Mouse (Mus musculus) limb, embryonic 12.5 days (tissue): ENCODE results near the gene Fgfr3. TPM values are rescaled to one million over a fixed set of nuclear protein-coding genes. Genes with fewer than 3 reads are reported as not detected.

Experiments used
- ATAC-seq: fragments of 200-750 bp; cut with Nextera tagmentation; 2 replicates; pipeline ENCODE4 v1.8.0; 2017; ENCODE audit warnings: low read depth, moderate TSS enrichment; ENCODE audit not compliant: insufficient number of reproducible peaks, insufficient read depth, low FRiP score, low TSS enrichment
- H3K27ac ChIP-seq: fragments of 300-500 bp; sonication (generic); 2 replicates; pipeline ENCODE4 v1.5.1; 2016; ENCODE audit warnings: mild to moderate bottlenecking, moderate library complexity
- H3K27me3 ChIP-seq: fragments of 300-500 bp; sonication (generic); 2 replicates; pipeline ENCODE4 v1.6.1; 2016; ENCODE audit warnings: mild to moderate bottlenecking, moderate library complexity
- H3K36me3 ChIP-seq: fragments of 300-500 bp; sonication (generic); 2 replicates; pipeline ENCODE4 v1.6.1; 2016; ENCODE audit warnings: mild to moderate bottlenecking, moderate library complexity
- H3K4me1 ChIP-seq: fragments of 300-500 bp; sonication (generic); replicated peaks from 2 replicates; pipeline ENCODE4 v1.6.1; 2016
- H3K4me2 ChIP-seq: fragments of 300-500 bp; sonication (generic); 2 replicates; pipeline ENCODE4 v1.6.1; 2016; ENCODE audit warnings: mild to moderate bottlenecking, moderate library complexity
- H3K4me3 ChIP-seq: fragments of 300-500 bp; sonication (generic); replicated peaks from 2 replicates; pipeline ENCODE4 v1.5.1; 2016; ENCODE audit warnings: mild to moderate bottlenecking
- H3K9ac ChIP-seq: fragments of 300-500 bp; sonication (generic); replicated peaks from 2 replicates; pipeline ENCODE4 v1.6.1; 2016; ENCODE audit warnings: mild to moderate bottlenecking, moderate library complexity
- H3K9me3 ChIP-seq: fragments of 300-500 bp; sonication (generic); 2 replicates; pipeline ENCODE4 v1.6.1; 2016; ENCODE audit warnings: mild to moderate bottlenecking, moderate library complexity
- WGBS: fragments of 180-500 bp; shearing (Covaris S2); methylation state at CpG from one replicate; pipeline ENCODE4 v1.1.7; 2016; 5-methylcytosine and 5-hydroxymethylcytosine counted together
- polyA plus RNA-seq: library from polyadenylated mRNA; unstranded; fragments of >200 nt; fragmentation: Nextera tagmentation; extraction: Ambion mirVana; gene quantifications from 2 replicates; pipeline ENCODE4 v1.2.1, GENCODE M21; 2016

The Fgfr3 gene
- polyA plus RNA-seq, 1 experiment from 2014 or later: 24.5 TPM

GRCm38 (mm10) chr5:33733837-33734236 is 12.4 kb downstream of the Fgfr3 start:
- Histone ChIP-seq H3K36me3 (peaks cover 74% of the 10 kb centered on the region), H3K4me1 (no peaks in the 10 kb centered on the region), H3K4me2 (no peak overlapping the region), H3K9me3 (no peaks in the 10 kb centered on the region), H3K4me3 (no peak overlapping the region), H3K27ac (no peak overlapping the region), H3K27me3 (peaks cover 29% of the 10 kb centered on the region), H3K9ac (no peak overlapping the region)
- no peak for ATAC-seq
- 93% methylated on average over 12 of the region's 12 CpGs for WGBS

DNA sequence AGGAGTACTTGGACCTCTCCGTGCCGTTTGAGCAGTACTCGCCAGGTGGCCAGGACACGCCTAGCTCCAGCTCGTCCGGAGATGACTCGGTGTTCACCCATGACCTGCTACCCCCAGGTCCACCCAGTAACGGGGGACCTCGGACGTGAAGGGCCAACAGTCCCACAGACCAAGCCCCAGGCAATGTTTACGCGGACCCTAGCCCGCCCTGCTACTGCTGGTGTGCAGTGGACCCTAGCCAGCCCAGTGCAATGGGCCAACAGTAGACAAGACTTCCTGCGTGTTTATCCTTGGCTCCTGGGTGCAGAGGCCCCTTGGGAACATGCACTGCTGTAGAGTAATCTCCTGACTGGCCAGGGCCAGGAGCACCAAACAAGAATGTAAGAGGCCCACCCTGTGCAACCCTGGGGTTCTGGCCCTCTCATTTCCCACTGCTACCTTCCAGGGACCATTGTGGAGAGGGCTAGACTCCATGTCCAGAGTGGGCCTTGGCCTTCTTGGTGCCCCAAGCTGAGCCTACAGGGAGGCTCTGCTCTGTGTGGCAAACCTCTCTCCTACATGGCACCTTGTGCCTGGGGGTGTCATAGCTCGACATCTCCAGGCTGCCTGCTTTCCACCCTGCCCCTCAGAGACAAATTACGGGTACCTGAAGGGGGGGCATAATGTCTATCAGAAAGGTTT is 14.1 kb downstream of the Fgfr3 start:
- Histone ChIP-seq H3K27ac (no peak overlapping the region), H3K4me2 (no peak overlapping the region), H3K27me3 (peaks cover 16% of the 10 kb centered on the region; the same call in 1 of the 2 replicates), H3K4me3 (no peak overlapping the region), H3K9ac (no peak overlapping the region), H3K4me1 (no peaks in the 10 kb centered on the region), H3K9me3 (no peaks in the 10 kb centered on the region), H3K36me3 (peaks cover 63% of the 10 kb centered on the region)
- WGBS: 92% methylated on average over 16 of the region's 16 CpGs
- ATAC-seq: no peak

GRCm38 (mm10) chr5:33736230-33736629 is 14.8 kb downstream of the Fgfr3 start:
- WGBS: 67% methylated on average over 9 of the region's 9 CpGs
- Histone ChIP-seq H3K4me3 (no peak overlapping the region), H3K27me3 (peaks cover 11% of the 10 kb centered on the region; the same call in 1 of the 2 replicates), H3K9me3 (no peaks in the 10 kb centered on the region), H3K9ac (no peak overlapping the region), H3K4me1 (no peaks in the 10 kb centered on the region), H3K36me3 (peaks cover 63% of the 10 kb centered on the region), H3K4me2 (no peak overlapping the region), H3K27ac (no peak overlapping the region)
- ATAC-seq: no peak

DNA sequence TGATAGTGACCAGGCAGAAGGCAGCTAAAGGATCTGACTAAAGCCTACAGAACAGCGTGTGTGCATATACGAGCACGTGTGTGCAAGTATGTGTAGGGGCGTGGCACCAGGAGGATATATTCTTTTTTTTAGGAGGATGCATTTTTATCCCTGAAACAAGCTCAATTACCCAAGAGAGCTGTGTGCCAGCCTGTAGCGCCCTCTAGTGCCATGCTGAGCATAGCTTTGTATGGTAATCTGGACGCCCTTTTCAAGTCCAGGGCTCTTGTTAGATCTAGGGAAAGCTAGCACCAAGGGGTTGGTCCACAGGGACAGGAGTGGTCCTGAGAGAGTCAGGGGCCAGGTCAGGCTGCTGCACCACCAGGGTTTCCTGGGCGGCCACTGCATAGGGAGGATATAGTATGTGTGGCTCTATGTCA is 16.4 kb downstream of the Fgfr3 start:
- ATAC-seq: no peak
- no peaks in the 10 kb centered on the region for H3K27me3 ChIP-seq
- 31% methylated on average over 7 of the region's 7 CpGs for WGBS
- no peaks in the 10 kb centered on the region for H3K9me3 ChIP-seq
- peaks cover 63% of the 10 kb centered on the region for H3K36me3 ChIP-seq
- H3K27ac ChIP-seq: no peak overlapping the region
- no peak overlapping the region for H3K9ac ChIP-seq
- no peak overlapping the region for H3K4me3 ChIP-seq
- H3K4me1 ChIP-seq: no peaks in the 10 kb centered on the region
- H3K4me2 ChIP-seq: no peak overlapping the region

DNA sequence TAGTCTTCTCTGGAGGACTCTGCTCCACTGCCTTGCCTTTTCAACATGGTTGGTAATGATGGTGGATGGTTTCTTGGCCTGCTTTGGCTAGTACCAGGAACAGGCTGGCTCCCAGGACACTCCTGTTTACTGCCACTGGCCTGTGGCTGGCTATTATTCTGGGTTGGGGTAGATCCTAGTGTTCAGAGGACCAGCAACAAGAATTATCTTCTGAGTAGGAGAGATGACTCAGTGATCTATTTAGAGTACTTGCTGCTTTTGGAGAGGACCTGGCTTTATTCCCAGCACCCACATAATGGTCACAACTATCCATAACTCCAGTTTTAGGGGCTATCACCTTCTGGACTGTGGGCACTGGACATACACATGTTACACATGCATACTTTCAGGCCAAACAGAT is 16.9 kb downstream of the Fgfr3 start:
- Histone ChIP-seq H3K27me3 (no peaks in the 10 kb centered on the region), H3K9me3 (no peaks in the 10 kb centered on the region), H3K36me3 (peaks cover 63% of the 10 kb centered on the region), H3K4me2 (no peak overlapping the region), H3K9ac (no peak overlapping the region), H3K4me1 (no peaks in the 10 kb centered on the region), H3K4me3 (no peak overlapping the region), H3K27ac (no peak overlapping the region)
- no peak for ATAC-seq

DNA sequence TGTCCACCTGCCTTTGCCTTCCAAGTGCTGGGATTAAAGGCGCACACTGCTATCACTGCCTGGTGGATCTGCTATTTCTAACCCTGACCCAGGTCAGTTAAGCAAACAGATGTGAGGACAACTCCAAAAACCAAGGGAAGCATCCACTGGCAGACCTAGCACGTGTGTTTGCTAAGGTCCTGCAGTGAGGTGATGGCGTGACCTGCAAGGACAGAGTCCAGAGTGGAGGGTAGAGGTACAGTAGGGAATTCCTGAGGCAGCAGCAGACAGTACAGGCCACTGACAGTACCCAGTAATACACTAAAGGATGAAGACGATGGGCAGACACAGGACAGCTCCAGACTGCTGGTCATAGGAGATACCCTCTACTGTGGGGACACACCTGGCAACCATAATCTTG is 19.1 kb downstream of the Fgfr3 start:
- Histone ChIP-seq H3K4me2 (no peak overlapping the region), H3K4me1 (no peaks in the 10 kb centered on the region), H3K36me3 (peaks cover 63% of the 10 kb centered on the region), H3K4me3 (no peak overlapping the region), H3K9me3 (no peaks in the 10 kb centered on the region), H3K9ac (no peak overlapping the region), H3K27ac (no peak overlapping the region), H3K27me3 (no peaks in the 10 kb centered on the region)
- WGBS: 91% methylated on average over 4 of the region's 4 CpGs
- ATAC-seq: no peak

GRCm38 (mm10) chr5:33743481-33743880 is 22.0 kb downstream of the Fgfr3 start:
- ATAC-seq: no peak
- Histone ChIP-seq H3K4me1 (no peaks in the 10 kb centered on the region), H3K27me3 (no peaks in the 10 kb centered on the region), H3K4me3 (no peak overlapping the region), H3K36me3 (peaks cover 84% of the 10 kb centered on the region), H3K4me2 (no peak overlapping the region), H3K9ac (no peak overlapping the region), H3K9me3 (no peaks in the 10 kb centered on the region), H3K27ac (no peak overlapping the region)
- WGBS: 93% methylated on average over 8 of the region's 8 CpGs

GRCm38 (mm10) chr5:33777195-33777594 is 55.7 kb downstream of the Fgfr3 start:
- Histone ChIP-seq H3K4me3 (no peak overlapping the region), H3K27ac (no peak overlapping the region), H3K9ac (no peak overlapping the region), H3K36me3 (peaks cover 51% of the 10 kb centered on the region), H3K27me3 (no peaks in the 10 kb centered on the region), H3K4me2 (no peak overlapping the region), H3K4me1 (peaks cover 16% of the 10 kb centered on the region), H3K9me3 (no peaks in the 10 kb centered on the region)
- ATAC-seq: no peak

DNA sequence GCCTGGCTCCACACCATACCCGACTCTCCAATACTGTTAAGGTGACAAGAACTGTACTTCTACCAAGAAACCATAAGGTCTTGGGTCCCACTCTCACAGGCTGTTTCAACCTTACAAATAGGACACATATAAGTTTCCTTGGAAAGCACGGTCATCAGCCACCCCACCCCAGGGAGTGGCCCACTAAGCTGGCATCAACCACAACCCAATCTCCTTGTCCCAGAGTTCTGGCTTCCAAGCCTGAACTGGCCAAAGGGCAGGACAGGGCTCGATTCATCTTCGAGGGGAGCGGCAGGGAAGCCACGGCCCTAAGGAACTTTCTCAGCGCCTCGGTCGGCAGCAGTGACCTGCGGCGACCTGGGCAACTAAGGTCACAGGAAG is 60.5 kb downstream of the Fgfr3 start:
- WGBS: 6% methylated on average over 11 of the region's 11 CpGs
- Histone ChIP-seq H3K4me1 (peaks cover 20% of the 10 kb centered on the region), H3K27me3 (no peaks in the 10 kb centered on the region), H3K27ac (peak overlapping the region; percentile 85), H3K4me2 (peak overlapping the region; percentile 93), H3K9me3 (no peaks in the 10 kb centered on the region), H3K4me3 (peak overlapping the region; percentile 80), H3K9ac (peak overlapping the region; percentile 81), H3K36me3 (peaks cover 18% of the 10 kb centered on the region)
- no peak for ATAC-seq

DNA sequence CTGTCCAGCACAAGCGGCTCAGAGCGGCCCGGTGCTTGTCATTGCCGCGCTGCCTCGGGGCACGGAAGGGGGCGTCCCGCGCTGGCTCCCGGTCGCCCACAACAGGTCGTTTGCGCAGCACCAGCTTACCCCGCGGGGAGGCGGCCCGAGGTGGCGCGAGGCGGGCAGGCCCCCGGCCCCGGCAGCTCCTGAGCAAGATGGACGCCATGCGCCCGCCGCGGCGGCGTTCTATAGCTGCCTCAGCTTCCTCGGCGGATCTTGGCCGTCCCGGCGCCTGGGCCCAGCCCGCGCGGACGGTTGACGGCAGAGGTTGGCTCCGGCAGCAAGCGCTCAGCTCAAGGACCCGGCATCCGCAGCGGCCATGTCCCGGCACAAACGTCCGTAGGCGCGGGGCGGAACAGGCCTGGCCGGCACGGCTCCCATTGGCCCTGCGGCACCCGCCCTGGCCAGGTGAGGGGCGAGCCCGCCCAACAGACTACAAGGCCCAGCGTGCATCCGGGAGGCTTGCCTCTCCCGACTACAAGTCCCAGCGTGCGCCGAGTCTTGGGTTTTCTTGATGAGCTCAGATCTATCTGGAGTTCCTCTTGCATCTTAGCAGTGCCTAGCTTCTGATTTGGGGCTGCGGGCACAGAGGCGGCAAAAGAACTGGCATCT is 61.0 kb downstream of the Fgfr3 start, which contains the start of gene Letm1:
TSS of gene Letm1 (minus strand) at position 473 of the 654 bp plus-strand sequence.
- H3K4me3 ChIP-seq: peak within 1 kb of the TSS; percentile 80
- no peaks in the 10 kb centered on the region for H3K9me3 ChIP-seq
- H3K27me3 ChIP-seq: no peaks in the 10 kb centered on the region
- H3K4me2 ChIP-seq: peak within 1 kb of the TSS; percentile 93
- ATAC-seq: peak; percentile 99
- H3K4me1 ChIP-seq: peaks cover 20% of the 10 kb centered on the region
- H3K9ac ChIP-seq: peak within 1 kb of the TSS; percentile 81
- under 1% methylated on average over 65 of the region's 65 CpGs for WGBS
- peak within 1 kb of the TSS; percentile 85 for H3K27ac ChIP-seq
- H3K36me3 ChIP-seq: peaks cover 13% of the 10 kb centered on the region

GRCm38 (mm10) chr5:33782999-33783390 is 61.5 kb downstream of the Fgfr3 start:
- Histone ChIP-seq H3K27ac (peak overlapping the region; percentile 85; the same call in 1 of the 2 replicates), H3K4me2 (peak overlapping the region; percentile 93), H3K27me3 (no peaks in the 10 kb centered on the region), H3K9ac (peak overlapping the region; percentile 54), H3K9me3 (no peaks in the 10 kb centered on the region), H3K4me3 (peak overlapping the region; percentile 80), H3K4me1 (peaks cover 20% of the 10 kb centered on the region), H3K36me3 (peaks cover 8% of the 10 kb centered on the region)
- WGBS: 11% methylated on average over 6 of the region's 6 CpGs
- peak; percentile 79 for ATAC-seq
